Mouse (Mus musculus): ENCODE measurements around the gene Sorcs3. TPM values are rescaled to one million over a fixed set of nuclear protein-coding genes. Genes with fewer than 3 reads are reported as not detected.

Gene Sorcs3
- total and polyA plus RNA-seq, 3 experiments = not detected

GRCm38 (mm10) chr19:48391551-48391950, 185.7 kb downstream of the Sorcs3 start:
- DNase-seq = no peak

GRCm38 (mm10) chr19:48404774-48405495, 199.1 kb downstream of the Sorcs3 start:
- no peak for DNase-seq

- DNase-seq = no peak
These were observed 202.4 kb downstream of the Sorcs3 start for GRCm38 (mm10) chr19:48408221-48408620.

GRCm38 (mm10) chr19:48411332-48411731, 205.5 kb downstream of the Sorcs3 start:
- no peak for DNase-seq

- DNase-seq = no peak
These were observed 208.0 kb downstream of the Sorcs3 start for GRCm38 (mm10) chr19:48413836-48414235.

GRCm38 (mm10) chr19:48418356-48418755, 212.5 kb downstream of the Sorcs3 start:
- DNase-seq = no peak

- DNase-seq = no peak
These were observed 223.4 kb downstream of the Sorcs3 start for GRCm38 (mm10) chr19:48429263-48429662.

GRCm38 (mm10) chr19:48429755-48430154, 223.9 kb downstream of the Sorcs3 start:
- DNase-seq = no peak

- no peak for DNase-seq
These were observed 224.5 kb downstream of the Sorcs3 start for GRCm38 (mm10) chr19:48430328-48430727.

- no peak for DNase-seq
These were observed 232.6 kb downstream of the Sorcs3 start for GRCm38 (mm10) chr19:48438450-48438849.

GRCm38 (mm10) chr19:48461141-48461540, 255.3 kb downstream of the Sorcs3 start:
- peak; percentile 1 for DNase-seq

- DNase-seq = no peak
These were observed 256.6 kb downstream of the Sorcs3 start for GRCm38 (mm10) chr19:48462426-48462825.

GRCm38 (mm10) chr19:48463494-48463893, 257.7 kb downstream of the Sorcs3 start:
- no peak for DNase-seq

- DNase-seq = no peak
These were observed 261.6 kb downstream of the Sorcs3 start for GRCm38 (mm10) chr19:48467471-48467870.

- DNase-seq = no peak
These were observed 264.1 kb downstream of the Sorcs3 start for GRCm38 (mm10) chr19:48469791-48470410.

GRCm38 (mm10) chr19:48471927-48472326, 266.1 kb downstream of the Sorcs3 start:
- DNase-seq = no peak

GRCm38 (mm10) chr19:48475784-48476410, 270.1 kb downstream of the Sorcs3 start:
- no peak for DNase-seq

GRCm38 (mm10) chr19:48478864-48479263, 273.0 kb downstream of the Sorcs3 start:
- DNase-seq = no peak

GRCm38 (mm10) chr19:48482946-48483345, 277.1 kb downstream of the Sorcs3 start:
- DNase-seq = no peak

- DNase-seq = no peak
These were observed 285.3 kb downstream of the Sorcs3 start for GRCm38 (mm10) chr19:48491111-48491510.

GRCm38 (mm10) chr19:48503896-48504620, 298.2 kb downstream of the Sorcs3 start:
- DNase-seq = no peak

GRCm38 (mm10) chr19:48523803-48524202, 318.0 kb downstream of the Sorcs3 start:
- DNase-seq = no peak
